In the genomic region with DNA sequence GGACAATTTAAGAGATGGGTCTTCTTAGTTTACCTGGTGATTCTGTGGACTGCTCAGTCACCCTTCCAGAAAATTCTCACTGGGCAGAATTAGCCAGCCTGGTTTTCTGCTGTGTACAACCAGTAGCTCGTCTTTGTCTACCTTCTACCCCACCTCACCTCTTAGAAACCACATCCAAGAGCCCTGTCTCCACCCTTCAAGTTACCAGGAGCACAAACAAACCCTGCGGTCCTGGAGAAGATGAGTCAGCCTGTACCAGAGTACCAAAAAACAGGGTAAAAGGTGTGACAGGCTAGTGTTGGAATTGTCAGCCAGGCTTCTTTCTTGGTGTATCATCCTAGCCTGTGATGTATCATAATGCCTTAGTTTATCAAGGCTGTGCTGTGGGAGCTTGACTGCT, we compare ENCODE assay signal across 19 mouse cellular contexts. TPM values are rescaled to one million over a fixed set of nuclear protein-coding genes. Genes with fewer than 3 reads are reported as not detected.
"Had no signal": no experiment of that assay in that cellular context is flagged by ENCODE, and none has a peak within 500 bp of the region (broad histone marks: within the 10 kb centered on the region; RNA-seq: fewer than 3 reads in every experiment).

No protein-coding gene starts in this region.

- H3K4me3 ChIP-seq: kidney, embryonic 15.5 days; limb, embryonic 15.5 days; liver, embryonic 12.5 days; midbrain, embryonic 12.5 days; stomach, embryonic 15.5 days had no signal

- H3K27ac ChIP-seq: kidney, embryonic 15.5 days; limb, embryonic 15.5 days; midbrain, embryonic 12.5 days; stomach, embryonic 15.5 days had no signal

- H3K27me3 ChIP-seq: kidney, embryonic 15.5 days; limb, embryonic 15.5 days; midbrain, embryonic 12.5 days; stomach, embryonic 15.5 days had no signal

- H3K36me3 ChIP-seq: kidney, embryonic 15.5 days; limb, embryonic 15.5 days; liver, embryonic 12.5 days; midbrain, embryonic 12.5 days; stomach, embryonic 15.5 days had no signal

- H3K9me3 ChIP-seq: kidney, embryonic 15.5 days; limb, embryonic 15.5 days; liver, embryonic 12.5 days; midbrain, embryonic 12.5 days; stomach, embryonic 15.5 days had no signal

- ATAC-seq: liver, embryonic 12.5 days; midbrain, embryonic 16.5 days had no signal

- DNase-seq: kidney, postnatal 14 days; lung, adult 18-20 months; right cerebral cortex, postnatal 14 days; thymus, adult 2 months; thymus, postnatal 4 days had no signal

- H3K9ac ChIP-seq: limb, embryonic 15.5 days; liver, embryonic 12.5 days; midbrain, embryonic 12.5 days; stomach, embryonic 15.5 days had no signal

- H3K4me2 ChIP-seq: limb, embryonic 15.5 days; liver, embryonic 12.5 days; midbrain, embryonic 12.5 days; stomach, embryonic 15.5 days had no signal

RNA-seq across cellular contexts. Expression of gene Gm21885, which starts 6.0 kb away (rescaled TPM):
- total RNA-seq: layer of hippocampus, adult 8-10 months; layer of hippocampus, postnatal 14 days; left cerebral cortex, adult 18-20 months; left cerebral cortex, postnatal 14 days; megakaryocyte-erythroid progenitor cell, adult 5-6 weeks had no signal
- polyA plus RNA-seq: kidney, embryonic 15.5 days; liver, embryonic 12.5 days; neural tube, embryonic 14.5 days; spleen, adult 2 months; testis, adult 2 months; thymus, adult 2 months had no signal
